Mouse (Mus musculus) inflammation-experienced regulatory T-cells, adult 6 months (primary cell): ENCODE data around the gene Abi3bp. TPM values are rescaled to one million over a fixed set of nuclear protein-coding genes. Genes with fewer than 3 reads are reported as not detected.

Source experiments
- ATAC-seq: one replicate; pipeline ENCODE4 v1.8.0; 2017
- polyA plus RNA-seq, 3 experiments: library from polyadenylated mRNA; unstranded; fragments of 100-300 nt; shearing (Covaris generic); gene quantifications; one replicate each; pipeline ENCODE4 v1.2.1; 2017

Abi3bp gene
- under 1 TPM; 0.17 to 0.36 (median 0.36) TPM for polyA plus RNA-seq

DNA sequence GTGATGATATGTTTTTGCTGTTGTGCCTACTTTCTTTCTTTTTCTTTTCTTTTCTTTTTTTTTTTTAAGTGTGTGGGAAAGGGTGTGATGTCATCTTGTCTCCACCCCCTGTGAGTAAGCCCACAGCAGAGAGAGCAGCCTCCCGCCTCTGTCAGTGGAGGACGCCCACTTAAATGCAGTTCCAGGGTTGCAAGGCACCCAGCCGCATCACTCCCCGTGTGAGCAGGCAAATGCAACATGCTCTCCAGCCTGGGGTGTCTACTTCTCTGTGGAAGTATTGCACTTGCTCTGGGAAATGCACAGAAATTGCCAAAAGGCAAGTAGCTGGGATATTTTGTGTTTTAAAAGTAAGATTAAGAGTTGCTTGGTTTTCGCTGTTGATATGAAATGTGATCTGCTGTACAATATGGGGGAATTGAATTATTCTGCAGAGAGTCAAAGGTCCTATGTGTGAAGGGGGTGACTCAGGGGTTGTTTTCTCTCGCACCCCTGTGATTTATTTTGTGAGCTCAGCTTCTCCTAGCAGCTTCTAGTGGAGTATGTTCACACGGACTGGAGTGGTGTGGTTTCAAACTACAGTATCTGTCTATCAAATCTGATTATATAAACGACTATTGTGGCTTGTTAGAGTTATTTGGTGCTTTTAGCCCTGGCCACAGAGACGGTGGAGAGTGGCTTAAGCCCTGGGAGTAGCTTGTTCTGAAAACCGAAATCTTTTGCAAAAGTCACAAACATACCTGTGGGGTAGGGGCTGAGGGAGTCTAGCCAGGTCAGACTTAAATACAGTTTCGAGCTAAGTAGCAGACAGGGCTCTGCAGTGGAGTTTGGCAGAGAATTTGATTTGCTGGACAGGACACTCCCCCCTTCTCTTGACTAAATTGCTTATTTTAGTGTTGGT is at the start of gene Abi3bp:
TSS of gene Abi3bp (plus strand) at position 202 of the 898 bp plus-strand sequence.
- ATAC-seq = no peak

GRCm38 (mm10) chr16:56435293-56436185 is 42.1 kb upstream of the Abi3bp start:
- no peak for ATAC-seq

DNA sequence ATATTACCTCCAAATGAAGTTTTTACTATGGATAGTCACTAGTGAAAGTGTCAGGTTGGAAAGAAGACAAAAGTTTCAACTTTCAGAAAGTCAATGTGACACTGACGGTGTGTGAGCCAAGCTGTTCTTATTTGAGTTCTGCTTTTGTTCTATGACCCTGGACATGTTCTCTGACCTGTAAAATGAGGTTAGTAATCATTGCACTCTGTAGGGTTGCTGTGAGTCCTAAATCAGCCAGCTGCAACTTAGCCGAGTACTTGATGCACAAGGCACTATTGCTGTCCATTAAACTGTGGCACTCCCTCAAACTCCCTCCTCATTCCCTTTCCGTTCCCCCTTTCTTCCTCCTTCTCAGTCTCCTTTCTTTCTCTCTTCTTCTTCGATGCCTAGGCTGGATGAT is 37.4 kb upstream of the Abi3bp start:
- no peak for ATAC-seq

DNA sequence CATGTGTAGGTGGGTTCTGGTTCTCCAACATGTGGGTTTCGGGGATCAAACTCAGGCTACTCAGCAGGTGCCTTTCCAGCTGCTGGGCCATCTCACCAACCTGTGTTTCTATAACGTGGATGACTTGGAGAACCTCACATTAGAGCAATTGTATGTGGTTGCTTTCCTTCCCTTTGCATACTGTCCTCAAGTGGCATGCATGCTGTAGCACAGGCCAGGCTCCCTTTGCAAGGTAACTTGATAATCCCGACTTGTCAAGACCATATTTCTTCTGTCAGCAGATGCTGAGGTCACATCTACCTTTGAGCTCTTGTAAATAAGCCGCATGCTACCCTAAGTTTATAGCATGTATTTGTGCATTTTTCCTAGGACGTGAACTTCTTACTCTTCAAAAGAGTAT is 36.6 kb upstream of the Abi3bp start:
- ATAC-seq = no peak

GRCm38 (mm10) chr16:56441658-56442344 is 35.9 kb upstream of the Abi3bp start:
- no peak for ATAC-seq

DNA sequence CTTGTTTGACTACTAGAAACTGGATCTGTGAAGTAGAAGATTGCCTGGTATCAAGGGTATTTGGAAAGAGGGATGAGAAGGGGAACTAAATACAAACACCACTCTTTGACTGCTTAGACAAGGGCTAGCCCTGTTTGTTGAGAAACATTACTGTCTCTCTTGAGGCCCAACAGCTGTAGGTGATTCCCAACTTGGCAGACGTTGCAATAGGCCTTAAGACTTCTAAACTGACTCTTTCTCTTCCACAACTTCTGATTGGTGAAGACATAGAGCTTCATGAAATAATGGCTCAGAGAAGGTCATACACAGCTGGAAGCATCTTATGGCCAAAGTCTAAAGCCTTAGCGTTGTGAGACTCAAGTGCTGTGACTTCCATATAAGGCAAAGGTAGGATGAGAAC is 26.2 kb upstream of the Abi3bp start:
- no peak for ATAC-seq

GRCm38 (mm10) chr16:56451923-56452322 is 25.8 kb upstream of the Abi3bp start:
- ATAC-seq = no peak

DNA sequence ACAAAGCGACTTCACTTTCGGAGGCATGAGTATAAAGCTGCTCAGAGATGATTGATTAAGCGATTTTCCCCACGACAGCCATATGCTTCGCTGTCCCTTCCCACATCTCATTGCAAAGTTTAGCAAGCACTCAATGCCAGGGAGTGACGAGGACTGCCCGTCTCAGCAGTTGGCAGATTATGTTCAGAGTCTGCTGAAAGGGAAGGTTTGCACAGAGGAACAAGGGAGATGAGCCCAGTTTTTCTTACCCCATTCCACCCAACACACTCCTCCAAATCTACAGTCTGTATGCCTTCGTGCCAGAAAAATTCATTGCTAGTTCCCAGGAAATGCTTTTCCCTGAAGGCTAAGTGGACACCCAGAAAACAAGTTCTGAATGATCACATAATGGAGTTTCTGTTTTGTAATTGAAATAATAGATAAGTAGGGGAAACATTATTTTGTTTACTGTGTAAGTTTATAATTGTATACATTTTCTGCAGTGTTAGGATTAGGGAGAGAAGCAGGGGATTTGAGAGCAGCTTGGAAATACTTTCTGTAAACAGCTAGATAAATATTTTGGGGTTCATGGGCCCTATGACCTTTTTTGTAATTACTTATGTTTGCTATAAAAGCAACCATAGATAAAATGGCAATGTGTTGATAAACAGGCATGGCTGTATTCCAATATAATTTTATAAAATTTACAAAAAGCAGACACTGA is 19.5 kb upstream of the Abi3bp start:
- no peak for ATAC-seq

DNA sequence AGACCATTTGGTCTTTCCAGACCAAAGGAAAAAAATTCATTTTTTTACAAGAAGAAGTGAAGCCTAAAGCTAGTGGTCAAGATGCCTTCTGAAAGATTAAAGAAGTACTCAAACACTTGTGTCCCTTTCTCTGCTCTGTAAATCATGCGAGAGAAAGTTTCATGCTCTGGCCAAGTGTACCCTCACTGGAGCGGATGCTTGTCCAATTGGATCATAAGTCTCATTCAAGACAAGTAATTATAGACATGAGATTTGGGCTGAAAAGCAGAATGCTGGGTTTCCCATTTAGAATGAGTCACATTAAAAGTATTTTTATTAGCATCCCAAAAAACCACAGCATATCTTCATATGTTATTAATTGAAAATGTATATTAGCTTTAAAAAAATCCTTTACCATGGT is 4.5 kb upstream of the Abi3bp start:
- no peak for ATAC-seq

DNA sequence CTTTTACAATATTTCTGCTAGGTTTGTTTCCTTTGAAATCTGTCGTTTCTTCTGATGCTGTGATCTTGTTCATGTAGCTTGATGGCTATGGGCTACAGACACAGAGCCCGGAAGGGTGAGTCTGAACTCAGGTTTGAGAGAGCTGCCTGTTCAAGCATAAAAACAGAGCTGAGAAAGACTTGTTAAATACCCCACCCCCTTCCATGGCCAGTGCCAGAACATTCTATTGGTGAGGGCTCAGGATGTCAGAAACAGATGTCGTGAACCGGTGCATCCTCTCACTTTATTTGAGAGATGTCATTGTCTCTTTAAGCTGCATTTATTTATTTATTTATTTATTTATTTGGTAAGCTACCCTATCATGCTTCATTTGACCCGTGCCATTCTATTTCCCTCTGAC is 2.0 kb upstream of the Abi3bp start:
- ATAC-seq = no peak

- ATAC-seq = no peak
These were observed 1.0 kb downstream of the Abi3bp start for GRCm38 (mm10) chr16:56478575-56479191.

DNA sequence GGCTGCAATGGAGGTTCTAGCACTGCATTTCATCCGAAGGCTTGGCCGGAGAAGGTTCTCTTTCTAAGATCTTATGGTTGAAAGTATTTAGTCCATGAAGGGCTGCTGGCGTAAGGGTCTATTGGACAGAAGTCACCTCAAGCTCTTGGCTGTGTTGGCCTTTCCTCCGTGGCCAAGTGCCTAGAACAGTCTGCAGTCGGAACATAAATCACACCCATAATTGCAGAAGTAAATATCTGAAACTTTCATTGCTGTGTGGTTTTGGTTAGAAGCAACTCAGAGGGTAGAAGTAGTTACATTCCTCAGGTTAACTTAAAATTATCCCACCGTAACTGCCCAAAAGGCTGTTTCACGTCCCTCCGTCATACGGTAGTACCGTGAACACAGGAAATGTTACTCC is 5.8 kb downstream of the Abi3bp start:
- ATAC-seq = no peak

DNA sequence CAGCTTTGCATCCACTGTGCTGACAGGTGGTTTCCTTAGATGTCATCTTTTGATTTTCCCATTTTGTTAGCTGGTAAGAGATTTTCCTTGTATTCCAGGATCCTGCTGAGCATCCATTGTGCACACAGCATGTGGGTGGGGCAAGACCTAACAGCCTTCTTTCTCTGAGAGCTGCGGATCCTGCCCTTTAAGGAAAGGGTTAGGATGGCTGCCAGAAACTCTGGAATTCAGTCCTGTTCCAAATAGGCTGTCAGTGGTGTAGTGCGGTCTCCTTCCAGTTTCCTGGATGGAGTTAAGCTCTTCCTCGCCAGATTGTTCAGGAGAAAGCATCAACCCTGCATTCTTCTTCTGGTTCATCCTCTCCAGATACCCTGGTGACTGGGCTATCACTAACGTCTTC is 8.8 kb downstream of the Abi3bp start:
- no peak for ATAC-seq

DNA sequence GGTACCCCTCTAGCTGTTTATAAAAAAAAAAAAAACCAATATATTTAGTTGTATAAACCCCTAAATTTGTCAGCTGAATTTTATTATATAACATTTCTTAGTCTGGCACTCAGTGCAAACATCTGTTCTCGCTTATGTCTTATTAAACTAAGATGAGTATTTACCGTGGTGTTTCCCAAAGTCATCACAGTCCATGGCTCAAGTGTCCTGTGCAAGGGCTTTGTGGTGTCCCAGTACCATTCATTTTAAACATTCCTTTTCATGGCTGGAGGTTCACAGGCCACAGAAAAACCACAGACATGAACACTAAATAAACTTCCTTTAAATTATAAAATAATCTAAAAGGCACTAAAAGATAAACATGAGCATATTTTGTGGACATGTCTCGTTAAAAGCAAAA is 13.2 kb downstream of the Abi3bp start:
- ATAC-seq = no peak

GRCm38 (mm10) chr16:56495266-56495665 is 17.6 kb downstream of the Abi3bp start:
- no peak for ATAC-seq

GRCm38 (mm10) chr16:56496743-56497142 is 19.1 kb downstream of the Abi3bp start:
- no peak for ATAC-seq

- no peak for ATAC-seq
These were observed 21.0 kb downstream of the Abi3bp start for GRCm38 (mm10) chr16:56498680-56499079.

DNA sequence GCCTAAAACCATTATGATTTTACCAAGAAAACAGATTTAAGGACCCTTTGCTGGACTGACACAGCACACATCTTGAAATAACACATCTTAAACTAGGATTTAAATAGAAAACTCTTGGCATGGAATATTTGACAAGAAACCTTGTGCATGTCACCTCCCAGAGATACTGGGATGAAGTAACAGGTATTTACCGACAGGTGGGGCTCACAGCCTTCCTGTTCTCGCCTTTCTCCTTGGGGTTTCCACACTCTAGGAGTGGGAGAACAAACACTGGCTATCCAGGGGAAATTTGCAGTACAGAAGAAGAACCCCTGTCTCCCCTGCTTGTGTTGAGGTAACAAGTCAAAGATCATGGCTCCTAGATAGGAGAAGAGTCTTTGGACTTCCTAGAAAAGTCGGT is 22.8 kb downstream of the Abi3bp start:
- ATAC-seq = no peak

DNA sequence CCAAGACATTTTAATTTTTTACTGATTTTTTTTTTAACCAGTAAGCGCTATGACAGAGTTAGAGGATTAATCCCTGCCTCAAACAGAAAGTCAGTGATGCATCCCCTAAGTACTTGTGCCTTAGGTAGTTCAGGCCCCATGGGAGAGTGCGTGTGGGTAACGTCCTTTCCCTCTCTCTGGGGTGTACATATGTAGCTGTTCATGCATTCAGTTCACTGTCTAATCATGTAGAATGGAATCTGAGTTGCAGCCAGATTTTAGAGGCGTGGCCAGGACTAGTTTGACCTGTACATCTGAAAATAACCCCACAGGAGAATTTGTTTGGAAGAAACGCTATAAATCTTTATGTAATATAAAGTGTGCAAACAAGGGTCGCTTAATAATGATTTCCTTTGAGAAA is 23.4 kb downstream of the Abi3bp start:
- ATAC-seq = no peak

- no peak for ATAC-seq
These were observed 23.8 kb downstream of the Abi3bp start for GRCm38 (mm10) chr16:56501513-56501912.

- no peak for ATAC-seq
These were observed 24.5 kb downstream of the Abi3bp start for GRCm38 (mm10) chr16:56502134-56502533.

DNA sequence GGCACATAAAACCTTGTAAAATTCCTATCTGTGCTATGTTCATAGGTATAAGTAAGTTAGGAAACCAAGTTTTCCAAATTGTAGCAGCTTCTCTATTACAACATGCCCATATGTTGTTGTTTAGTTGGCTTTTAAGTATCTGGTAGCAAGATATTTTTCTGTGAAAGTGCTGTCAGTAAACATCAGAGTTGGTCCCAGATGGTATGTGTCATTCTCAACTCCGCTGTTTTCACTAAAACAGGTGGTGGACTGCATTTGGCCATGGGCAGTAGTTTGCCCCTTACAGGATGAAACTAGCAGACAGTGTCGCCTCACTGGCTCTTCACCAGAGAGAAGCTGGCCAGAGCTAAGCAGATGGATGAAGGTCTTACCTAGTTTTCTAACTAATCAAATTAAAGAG is 26.3 kb downstream of the Abi3bp start:
- no peak for ATAC-seq
